In the genomic region with DNA sequence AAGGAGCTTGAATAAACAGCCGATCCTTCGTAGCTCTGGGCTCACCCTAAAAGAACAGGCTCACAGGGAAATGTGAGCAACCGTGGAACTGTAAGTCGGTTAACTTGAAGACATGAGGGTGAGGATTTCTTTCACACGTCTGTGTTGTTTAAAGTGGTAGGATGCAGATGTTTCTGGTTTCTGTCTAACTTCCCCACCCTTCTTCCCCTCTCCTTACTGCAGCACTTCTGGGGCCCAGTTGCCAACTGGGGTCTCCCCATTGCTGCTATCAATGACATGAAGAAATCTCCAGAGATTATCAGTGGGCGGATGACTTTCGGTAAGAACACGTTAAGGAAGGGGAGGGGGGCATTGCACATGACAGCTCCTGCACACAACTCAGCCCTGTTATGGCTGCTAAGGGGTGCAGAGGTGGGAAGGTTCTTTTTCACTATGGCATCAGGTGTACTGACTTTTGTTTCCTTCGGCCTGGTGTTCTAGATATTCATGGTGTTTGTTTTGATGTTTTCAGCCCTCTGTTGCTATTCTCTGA, we compare ENCODE assay signal across 21 mouse cellular contexts. TPM values are rescaled to one million over a fixed set of nuclear protein-coding genes. Genes with fewer than 3 reads are reported as not detected.
DNase-seq lines count a peak whose midpoint lies in the region; ATAC-seq and TF ChIP-seq lines count a peak whose summit lies in the region.
"Had no signal": no experiment of that assay in that cellular context is flagged by ENCODE, and none has a peak within 500 bp of the region (broad histone marks: within the 10 kb centered on the region; RNA-seq: fewer than 3 reads in every experiment).

No protein-coding gene starts in this region.

- 75% methylated on average over 9 of the region's 9 CpGs for WGBS in heart, adult 2 months
- 89% methylated on average over 9 of the region's 9 CpGs for WGBS in hindbrain, embryonic 12.5 days

- no peaks in the 10 kb centered on the region for H3K79me2 ChIP-seq in heart, adult 2 months (replicated peaks; ENCODE audit: control insufficient read depth, insufficient read depth, low read length)
- no peaks in the 10 kb centered on the region for H3K79me2 ChIP-seq in CH12.LX (replicated peaks; ENCODE audit: control insufficient read depth, extremely low read depth, insufficient read depth, poor library complexity, severe bottlenecking)

- TF ChIP-seq RAD21 in CH12.LX (IDR thresholded peaks at IDR 0.05; ENCODE audit: low read depth, low read length), result no peak

- no peak for TF ChIP-seq POLR2A in heart, adult 2 months (IDR thresholded peaks at IDR 0.05; ENCODE audit: insufficient read depth, low read depth, low read length)
- TF ChIP-seq POLR2A in CH12.LX (IDR thresholded peaks at IDR 0.05; ENCODE audit: low read depth, low read length), result no peak

- no peak overlapping the region for H3K27ac ChIP-seq in heart, adult 2 months
- H3K27ac ChIP-seq in CH12.LX (ENCODE audit: insufficient read depth, low read depth), result no peak overlapping the region
- no peak overlapping the region for H3K27ac ChIP-seq in hindbrain, embryonic 12.5 days
- H3K27ac ChIP-seq: embryonic facial prominence, embryonic 10.5 days; embryonic facial prominence, embryonic 12.5 days; forebrain, embryonic 13.5 days; forebrain, embryonic 15.5 days had no signal

- in situ Hi-C loops in CH12.LX (cut with MboI; ENCODE audit: low pct_ligation_motif_present, low pct_unique_long_range_greater_than_20kb, low sequenced_read_pairs), result no loop called here

- TF ChIP-seq EP300 in heart, adult 2 months (IDR thresholded peaks at IDR 0.05; ENCODE audit: insufficient read depth, low read depth, low read length), result no peak
- TF ChIP-seq EP300 in CH12.LX (IDR thresholded peaks at IDR 0.05; ENCODE audit: low read length), result no peak

- peaks cover 8% of the 10 kb centered on the region; the same call in 1 of the 2 replicates for H3K36me3 ChIP-seq in heart, adult 2 months (ENCODE audit: control insufficient read depth, insufficient read depth, low read length)
- peaks cover 2 to 42% of the 10 kb centered on the region in 2 experiments for H3K36me3 ChIP-seq in CH12.LX (replicated peaks in 1 of 2; ENCODE audit: control insufficient read depth in 1 of 2, insufficient read depth in 1 of 2, low read length in 1 of 2)
- 0 out of 2 replicates have a peak, but pooled peaks cover 6% of the 10 kb centered on the region for H3K36me3 ChIP-seq in hindbrain, embryonic 12.5 days
- H3K36me3 ChIP-seq: embryonic facial prominence, embryonic 10.5 days; embryonic facial prominence, embryonic 12.5 days had no signal

- H3K27me3 ChIP-seq in heart, adult 2 months (ENCODE audit: control insufficient read depth, insufficient read depth, low read length), result no peaks in the 10 kb centered on the region
- no peaks in the 10 kb centered on the region for H3K27me3 ChIP-seq in CH12.LX (replicated peaks)
- H3K27me3 ChIP-seq in hindbrain, embryonic 12.5 days, result no peaks in the 10 kb centered on the region
- H3K27me3 ChIP-seq: embryonic facial prominence, embryonic 12.5 days; forebrain, embryonic 13.5 days; forebrain, embryonic 15.5 days had no signal

- dilution Hi-C loops in CH12.LX (cut with MboI; ENCODE audit: extremely low pct_ligation_motif_present, extremely low pct_unique_long_range_greater_than_20kb, low sequenced_read_pairs), result no loop called here

- H3K4me3 ChIP-seq in heart, adult 2 months, result no peak overlapping the region
- no peak overlapping the region for H3K4me3 ChIP-seq in CH12.LX (replicated peaks in 1 of 3; ENCODE audit: low read depth in 2 of 3, low read length in 2 of 3, poor library complexity in 1 of 3)
- no peak overlapping the region for H3K4me3 ChIP-seq in hindbrain, embryonic 12.5 days
- H3K4me3 ChIP-seq: embryonic facial prominence, embryonic 10.5 days; embryonic facial prominence, embryonic 12.5 days; forebrain, embryonic 13.5 days; forebrain, embryonic 15.5 days had no signal

- 0 out of 2 replicates have a peak, but pooled peaks have one; percentile 9 for ATAC-seq in granulocyte monocyte progenitor cell, adult 5-6 weeks (replicated peaks; ENCODE audit: poor library complexity, severe bottlenecking)
- ATAC-seq in hindbrain, embryonic 12.5 days (ENCODE audit: low FRiP score), result no peak
- ATAC-seq: CD4-positive, CD25-positive, alpha-beta regulatory T cell, adult 4 months; forebrain, embryonic 13.5 days; forebrain, embryonic 15.5 days; forebrain, postnatal 0 days had no signal

- DNase-seq in heart, adult 11 months, result peak; percentile 71
- DNase-seq in heart, adult 2 months, result no peak
- DNase-seq in CH12.LX (ENCODE audit: extremely low read depth), result peak; percentile 60
- DNase-seq: adrenal gland, adult 2 months; adrenal gland, postnatal 10 days; adrenal gland, postnatal 25 days; B cell, adult 2 months; cerebellum, adult 11-12 months; cerebellum, adult 2 months; cerebellum, adult 9-10 months; cerebellum, postnatal 10 days; cerebellum, postnatal 25 days; forebrain, postnatal 0 days had no signal

- 0 out of 2 replicates have a peak, but pooled peaks cover 1% of the 10 kb centered on the region for H3K4me1 ChIP-seq in heart, adult 2 months (ENCODE audit: control insufficient read depth, insufficient read depth, low read length)
- H3K4me1 ChIP-seq in CH12.LX (ENCODE audit: control insufficient read depth in 1 of 2, insufficient read depth in 2 of 2), result peaks cover 0 to 53% of the 10 kb centered on the region in 2 experiments; a peak in 2 of 4 replicates
- no peaks in the 10 kb centered on the region for H3K4me1 ChIP-seq in hindbrain, embryonic 12.5 days
- H3K4me1 ChIP-seq: embryonic facial prominence, embryonic 10.5 days; embryonic facial prominence, embryonic 12.5 days; forebrain, embryonic 13.5 days; forebrain, embryonic 15.5 days had no signal

- no peaks in the 10 kb centered on the region for H3K9me3 ChIP-seq in CH12.LX (replicated peaks; ENCODE audit: low read length)
- no peaks in the 10 kb centered on the region for H3K9me3 ChIP-seq in hindbrain, embryonic 12.5 days (replicated peaks)
- H3K9me3 ChIP-seq: embryonic facial prominence, embryonic 10.5 days; embryonic facial prominence, embryonic 12.5 days; forebrain, embryonic 13.5 days; forebrain, embryonic 15.5 days had no signal

- intact Hi-C loops in heart, adult 2 months (cut with DNase I), result no loop called here

- no peak overlapping the region for H3K9ac ChIP-seq in heart, adult 2 months (ENCODE audit: low read depth, low read length)
- H3K9ac ChIP-seq in CH12.LX (ENCODE audit: insufficient read depth, low read depth), result no peak overlapping the region
- H3K9ac ChIP-seq in hindbrain, embryonic 12.5 days, result no peak overlapping the region
- H3K9ac ChIP-seq: embryonic facial prominence, embryonic 12.5 days; forebrain, embryonic 13.5 days; forebrain, embryonic 15.5 days; forebrain, postnatal 0 days had no signal

- no peak overlapping the region for H3K4me2 ChIP-seq in CH12.LX (ENCODE audit: insufficient read depth, low read depth, poor library complexity, severe bottlenecking)
- H3K4me2 ChIP-seq in hindbrain, embryonic 12.5 days (replicated peaks), result no peak overlapping the region
- H3K4me2 ChIP-seq: embryonic facial prominence, embryonic 12.5 days; forebrain, embryonic 13.5 days; forebrain, embryonic 15.5 days had no signal

- TF ChIP-seq CTCF in heart, adult 2 months (IDR thresholded peaks at IDR 0.05), result no peak
- TF ChIP-seq CTCF in CH12.LX (conservative IDR thresholded peaks at IDR 0.05 in 1 of 2, IDR thresholded peaks at IDR 0.05 in 1 of 2; ENCODE audit: low read depth in 2 of 2, low read length in 2 of 2), result no peak

TF ChIP-seq in CH12.LX, 34 proteins besides CTCF, POLR2A, EP300 and RAD21 (continues in another document):
- TF ChIP-seq RCOR1 (conservative IDR thresholded peaks at IDR 0.05; ENCODE audit: low read depth, low read length), result no peak
- TF ChIP-seq E2F4 (IDR thresholded peaks at IDR 0.05; ENCODE audit: insufficient replicate concordance, low read depth, low read length), result no peak
- no peak for TF ChIP-seq USF1 (IDR thresholded peaks at IDR 0.05; ENCODE audit: low read depth, low read length)
- TF ChIP-seq ZKSCAN1 (IDR thresholded peaks at IDR 0.05; ENCODE audit: borderline replicate concordance, low read depth, low read length), result no peak

RNA-seq across cellular contexts. Expression of a gene that starts 13.7 kb away (rescaled TPM):
- total RNA-seq in heart, adult 2 months (2021), result 100 to 1,000 TPM; 699 to 921 TPM
- polyA plus RNA-seq in heart, adult 2 months (2012; rRNA removed), result 643 and 921 TPM in 2 replicates
- total RNA-seq in CH12.LX (2012; rRNA removed) (60.4 and 66.7 TPM in 2 replicates), CH12.LX (2014; rRNA removed) (232 and 250 TPM in 2 replicates)
- 75.4 and 77.4 TPM in 2 replicates for polyA plus RNA-seq in CH12.LX (2012; ENCODE audit: insufficient read length, low read depth)
- 153 and 168 TPM in 2 replicates for total RNA-seq in granulocyte monocyte progenitor cell, adult 5-6 weeks (2014; fragmentation: Nextera tagmentation)
- 161 and 207 TPM in 2 replicates for total RNA-seq in granulocyte monocyte progenitor cell, adult 5-6 weeks (2017)
- polyA plus RNA-seq in hindbrain, embryonic 12.5 days (2016; fragmentation: Nextera tagmentation; extraction: Ambion mirVana), result 134 and 138 TPM in 2 replicates

RNA-seq across cellular contexts. Expression of a gene that starts 14.5 kb away (rescaled TPM):
- 10 to 100 TPM; 13.3 to 17.6 TPM for total RNA-seq in heart, adult 2 months (2021)
- polyA plus RNA-seq in heart, adult 2 months (2012; rRNA removed), result 32.2 and 34.2 TPM in 2 replicates
- 63.4 and 71.7 TPM in 2 replicates for total RNA-seq in CH12.LX (2012; rRNA removed)
- 121 and 127 TPM in 2 replicates for total RNA-seq in CH12.LX (2014; rRNA removed)
- polyA plus RNA-seq in CH12.LX (2012; ENCODE audit: insufficient read length, low read depth), result 63.8 and 75.1 TPM in 2 replicates
- total RNA-seq in granulocyte monocyte progenitor cell, adult 5-6 weeks (2014; fragmentation: Nextera tagmentation), result 84.0 and 86.0 TPM in 2 replicates
- 32.9 and 33.3 TPM in 2 replicates for total RNA-seq in granulocyte monocyte progenitor cell, adult 5-6 weeks (2017)
- 109 and 112 TPM in 2 replicates for polyA plus RNA-seq in hindbrain, embryonic 12.5 days (2016; fragmentation: Nextera tagmentation; extraction: Ambion mirVana)

RNA-seq across cellular contexts. Expression of a gene that starts 40.9 kb away (rescaled TPM):
- under 1 TPM; 0.07 to 0.13 TPM for total RNA-seq in heart, adult 2 months (2021)
- polyA plus RNA-seq in heart, adult 2 months (2012; rRNA removed), result 0.18 and 0.23 TPM in 2 replicates
- total RNA-seq in CH12.LX (2012; rRNA removed), result 0.08 TPM in 1 of 2 replicates, not detected in the other
- total RNA-seq in CH12.LX (2014; rRNA removed), result 0.07 and 0.12 TPM in 2 replicates
- 0.07 TPM in 1 of 2 replicates, not detected in the other for polyA plus RNA-seq in CH12.LX (2012; ENCODE audit: insufficient read length, low read depth)
- total RNA-seq in granulocyte monocyte progenitor cell, adult 5-6 weeks (2014; fragmentation: Nextera tagmentation), result not detected in 2 replicates
- total RNA-seq in granulocyte monocyte progenitor cell, adult 5-6 weeks (2017), result not detected in 2 replicates
- polyA plus RNA-seq in hindbrain, embryonic 12.5 days (2016; fragmentation: Nextera tagmentation; extraction: Ambion mirVana), result 4.3 and 4.5 TPM in 2 replicates
- polyA plus RNA-seq: CD4-positive, CD25-positive, alpha-beta regulatory T cell, adult 4 months had no signal

RNA-seq across cellular contexts. Expression of a gene that starts 59.4 kb away (rescaled TPM):
- under 1 TPM; 0.36 to 0.47 TPM for total RNA-seq in heart, adult 2 months (2021)
- polyA plus RNA-seq in heart, adult 2 months (2012; rRNA removed), result 1.1 and 1.4 TPM in 2 replicates
- not detected in 2 replicates for total RNA-seq in CH12.LX (2012; rRNA removed)
- total RNA-seq in CH12.LX (2014; rRNA removed), result not detected in 2 replicates
- polyA plus RNA-seq in CH12.LX (2012; ENCODE audit: insufficient read length, low read depth), result not detected in 2 replicates
- total RNA-seq in granulocyte monocyte progenitor cell, adult 5-6 weeks (2014; fragmentation: Nextera tagmentation), result not detected in 2 replicates
- not detected in 2 replicates for total RNA-seq in granulocyte monocyte progenitor cell, adult 5-6 weeks (2017)
- polyA plus RNA-seq in hindbrain, embryonic 12.5 days (2016; fragmentation: Nextera tagmentation; extraction: Ambion mirVana), result 0.77 and 0.96 TPM in 2 replicates
- total RNA-seq: adrenal gland, adult 2 months; adrenal gland, postnatal 25 days; MEL had no signal
- polyA plus RNA-seq: adrenal gland, adult 2 months had no signal

Comparison
In these comparisons a context has a peak if more than half of its experiments do, and no peak if none do; other contexts are left out.
1. DNase-seq: peak in heart, adult 11 months (single experiment) and CH12.LX (single experiment); none in heart, adult 2 months (0 of 2).